Mouse (Mus musculus) frontal cortex, postnatal 10 days (tissue): Measurements from ENCODE around the gene Gm11084.
A peak's percentile ranks its signal among the peaks of the same experiment; 100 is the strongest.
"Not testable (repeated sequence)": the region's sequence is repeated elsewhere in the genome, so short reads cannot be mapped to it uniquely, and the experiment has no call there.

Experiments used
- DNase-seq, 2 experiments: peaks; one replicate each; pipeline ENCODE4 v3.0.0; 2022; ENCODE audit warnings: low spot score in 2 of 2, mixed read lengths in 1 of 2

Gm11084 gene

DNA sequence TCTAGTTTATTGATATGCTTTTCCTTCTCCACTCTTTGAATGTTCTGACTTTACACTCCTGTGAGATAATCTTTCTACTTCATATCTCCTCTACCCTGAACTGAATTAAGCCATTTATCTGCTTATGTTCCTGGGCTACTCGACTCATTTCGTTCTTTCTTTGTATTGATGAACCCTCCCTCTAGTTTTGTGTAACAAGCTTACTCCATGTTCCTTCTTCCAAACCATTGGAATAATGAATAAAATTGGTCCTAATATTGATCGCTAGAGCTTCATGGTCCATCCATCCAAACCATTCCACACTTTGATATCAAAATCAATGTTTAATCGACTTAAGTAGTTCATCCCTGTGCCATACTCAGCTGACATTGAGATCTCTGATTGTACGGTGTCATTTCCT lies at the start of gene Gm11084:
Gene Gm11084, minus strand, starts transcription at position 101 of the 400 bp plus-strand sequence.
- DNase-seq = no peak

DNA sequence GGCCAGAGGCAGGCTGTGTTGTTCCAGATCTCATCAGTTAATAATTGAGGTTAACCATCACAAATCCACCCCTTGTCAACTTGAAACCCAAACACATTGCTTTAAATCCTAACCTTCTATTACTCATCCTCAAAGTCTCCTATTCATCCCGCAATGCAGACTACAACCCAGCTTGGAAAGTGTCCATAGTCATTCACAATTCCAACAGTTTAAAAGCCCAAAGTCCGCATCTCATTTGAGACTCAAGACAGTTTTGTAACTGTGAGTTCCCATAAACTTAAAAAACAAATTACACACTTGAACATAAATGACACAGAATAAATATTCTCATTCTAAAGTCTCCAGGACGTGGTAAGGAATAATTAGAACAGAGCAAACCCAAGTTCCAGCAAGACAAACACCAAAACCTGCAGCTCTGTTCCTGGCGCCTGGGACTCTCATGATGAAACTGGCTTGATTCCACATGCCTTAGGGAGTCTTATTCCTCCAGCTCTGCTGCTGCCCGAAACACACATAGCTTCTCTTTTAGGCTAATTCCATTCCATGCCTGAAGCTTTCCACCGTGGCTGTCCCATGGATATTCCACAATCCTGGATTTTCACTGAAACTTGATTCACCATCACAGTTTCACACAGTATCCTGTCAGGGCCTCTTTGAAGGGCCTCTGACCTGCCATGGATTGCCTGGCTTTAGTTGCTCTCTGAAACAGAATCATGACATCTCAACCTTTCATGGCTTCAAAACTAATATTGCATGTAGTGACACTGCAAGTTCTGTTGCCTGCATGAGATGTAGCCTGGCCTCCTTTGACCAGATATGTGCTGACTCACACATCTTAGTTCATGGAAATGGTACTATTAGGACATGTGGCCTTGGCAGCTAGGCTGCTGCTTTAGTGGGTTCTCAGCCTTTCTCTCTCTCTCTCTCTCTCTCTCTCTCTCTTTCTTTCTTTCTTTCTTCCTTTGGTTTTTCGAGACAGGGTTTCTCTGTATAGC lies 44.8 kb upstream of the Gm11084 start:
- no peak for DNase-seq

DNA sequence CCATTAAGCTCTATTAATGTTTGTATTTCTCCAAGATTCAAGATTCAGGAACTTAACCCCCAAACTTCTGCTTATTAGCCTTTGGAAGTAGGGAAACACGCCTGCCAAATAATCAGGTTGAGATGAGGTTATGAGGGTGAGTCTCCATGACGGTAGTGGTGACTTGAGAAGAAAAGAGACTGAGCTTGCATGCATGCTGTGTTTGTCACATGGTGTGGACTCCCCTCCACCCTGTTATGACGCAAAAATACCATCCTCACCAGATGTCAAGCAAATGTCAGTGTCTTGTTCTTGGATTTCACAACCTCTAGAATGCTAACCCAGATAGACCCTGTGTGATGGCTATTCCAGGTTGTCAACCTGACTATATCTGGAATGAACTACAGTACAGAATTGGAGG lies 43.3 kb upstream of the Gm11084 start:
- DNase-seq = no peak

DNA sequence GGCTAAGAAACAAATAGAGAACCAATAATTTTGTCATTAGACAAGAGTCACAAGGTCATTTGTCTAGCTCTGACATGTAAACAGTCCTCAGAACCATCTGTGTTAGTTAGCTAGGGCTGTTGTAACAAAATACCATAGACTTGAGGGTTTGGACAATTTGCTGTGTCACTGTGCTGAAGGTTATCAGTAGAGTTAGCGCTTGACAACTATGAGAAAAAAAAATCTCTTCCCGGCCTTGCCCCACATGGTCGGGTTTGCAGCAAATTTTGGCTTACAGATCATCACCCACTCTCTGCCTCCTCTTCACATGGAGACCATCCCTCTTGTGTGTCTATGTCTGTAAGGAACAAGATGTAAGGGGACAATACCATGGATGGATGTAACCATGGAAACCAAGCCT lies 41.5 kb upstream of the Gm11084 start:
- DNase-seq = no peak

DNA sequence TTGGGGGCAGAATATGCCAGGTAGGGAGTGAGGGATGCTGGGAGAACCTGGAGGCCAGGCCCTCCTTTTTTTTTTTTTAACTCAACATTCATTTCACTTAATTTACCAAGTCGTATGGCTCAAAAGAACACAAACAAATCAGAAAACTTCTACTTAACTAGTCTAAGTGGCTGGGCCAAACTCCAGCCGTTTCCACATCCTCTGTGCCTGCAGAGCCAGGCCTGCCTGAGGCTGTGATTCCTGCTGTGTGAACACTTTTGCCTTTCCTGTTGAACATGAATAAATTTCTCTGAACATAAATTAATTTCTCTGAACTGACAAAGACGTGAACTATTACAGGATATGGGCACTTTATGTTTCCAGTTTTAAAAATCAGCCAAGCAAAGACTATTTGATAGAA lies 40.6 kb upstream of the Gm11084 start:
- DNase-seq = no peak

DNA sequence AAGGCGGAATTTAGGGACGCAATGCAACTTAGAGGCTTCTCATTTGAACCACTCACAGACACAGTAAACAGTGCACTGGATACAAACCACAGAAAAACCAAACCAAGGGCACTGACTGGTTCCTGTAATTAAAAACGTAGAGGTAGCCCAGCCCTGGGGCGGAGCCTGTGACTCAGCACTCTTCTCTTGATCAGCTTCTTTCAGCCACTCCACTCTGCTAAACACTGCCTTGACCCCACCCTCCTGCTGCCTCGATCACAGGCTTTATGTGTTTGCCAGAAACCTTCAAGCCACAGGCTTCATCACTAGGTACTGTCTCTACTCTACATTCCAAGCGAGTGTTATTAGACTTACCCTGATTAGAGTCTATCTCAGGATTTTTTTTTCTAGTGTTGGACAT lies 37.3 kb upstream of the Gm11084 start:
- DNase-seq = no peak

DNA sequence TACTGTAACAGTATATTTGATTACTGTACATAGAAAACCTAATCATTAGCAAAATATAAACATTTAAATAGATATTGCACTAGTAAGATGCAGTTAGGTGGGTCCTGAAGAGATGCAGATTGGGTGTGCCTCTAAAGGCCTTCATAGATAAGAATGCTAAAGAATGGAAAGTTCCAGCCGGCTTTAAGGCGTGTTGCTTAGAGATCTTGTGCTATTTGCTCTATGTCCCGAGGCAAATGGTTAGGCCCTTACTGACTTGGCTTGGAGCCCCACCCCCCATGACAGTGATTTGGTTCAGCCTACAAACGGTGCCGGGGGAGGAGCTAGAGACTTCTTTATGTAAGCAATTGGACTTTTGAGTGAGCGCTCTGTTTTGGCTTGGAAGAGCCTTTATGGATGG lies 34.5 kb upstream of the Gm11084 start:
- no peak for DNase-seq

DNA sequence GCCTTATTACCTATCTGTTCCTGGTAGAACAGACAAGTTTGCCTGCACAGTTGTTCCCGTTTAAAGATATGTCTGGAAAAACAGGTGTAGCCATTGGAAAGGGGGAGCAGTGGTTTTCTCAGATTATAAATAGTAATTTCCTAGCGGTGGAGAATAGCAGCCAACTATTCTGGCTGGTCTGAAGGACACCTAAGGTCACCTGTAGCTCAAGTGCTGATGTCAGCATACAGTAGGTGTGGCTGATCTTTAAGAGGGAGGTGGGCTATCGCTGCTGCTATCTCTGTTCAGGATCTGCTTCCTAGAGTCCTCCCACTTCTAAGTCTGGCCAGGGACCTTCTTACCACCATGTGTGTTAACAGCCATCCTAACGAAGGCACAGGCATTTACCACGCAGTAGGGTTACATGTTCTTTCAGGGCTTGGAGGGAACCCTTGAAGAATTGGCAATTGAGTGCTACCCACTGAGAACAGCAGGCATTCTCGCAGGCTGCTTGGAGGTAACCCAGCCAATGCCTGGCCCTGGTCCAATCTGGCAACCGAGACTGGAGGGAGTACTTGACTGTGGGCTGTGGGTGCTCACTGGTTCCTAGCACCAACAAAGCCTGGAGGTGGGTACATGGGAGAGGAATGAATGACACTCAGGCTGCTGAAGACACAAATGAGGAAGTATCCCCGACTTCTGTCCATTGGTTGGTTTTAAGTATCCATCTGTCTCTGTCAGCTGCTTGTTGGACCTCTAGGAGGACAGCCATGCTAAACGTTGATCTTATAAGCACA lies 33.0 kb upstream of the Gm11084 start:
- peak; percentile 47 to 54 for DNase-seq

DNA sequence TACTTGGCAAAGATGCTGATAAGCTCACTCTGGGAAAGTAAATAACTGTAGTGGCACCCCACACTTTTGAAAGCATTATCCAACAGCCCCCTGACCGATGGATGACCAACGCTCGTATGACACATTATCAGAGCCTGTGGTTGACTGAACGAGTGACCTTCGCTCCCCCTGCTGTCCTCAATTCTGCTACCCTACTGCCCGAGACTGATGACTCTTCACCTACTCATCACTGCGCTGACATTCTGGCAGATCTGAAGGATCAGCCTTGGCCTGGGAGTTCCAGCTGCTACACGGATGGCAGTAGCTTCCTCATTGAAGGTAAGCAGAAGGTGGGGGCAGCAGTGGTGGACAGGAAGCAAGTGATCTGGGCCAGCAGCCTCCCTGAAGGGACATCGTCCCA lies 27.5 kb upstream of the Gm11084 start:
- DNase-seq = not testable (repeated sequence)

DNA sequence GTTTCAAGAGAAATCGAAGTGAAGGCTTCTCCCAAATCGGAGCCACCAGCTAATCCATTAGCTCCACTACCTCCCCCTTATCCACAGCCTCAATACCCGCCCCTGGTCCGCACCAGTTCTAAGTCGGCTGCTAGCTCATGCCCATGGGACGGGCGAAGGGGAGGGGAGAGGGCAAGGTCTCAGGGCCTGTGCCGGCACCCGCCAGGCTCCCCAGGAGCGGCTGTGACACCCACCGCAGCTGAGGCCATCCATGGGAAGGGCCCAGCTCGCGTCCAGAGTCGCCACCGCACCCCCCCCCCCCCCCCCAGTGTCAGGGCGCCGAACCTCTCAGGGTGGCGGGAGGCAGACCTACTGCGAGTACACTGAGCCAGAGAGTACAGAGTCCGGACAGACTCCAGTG lies 26.1 kb upstream of the Gm11084 start:
- DNase-seq = no peak

DNA sequence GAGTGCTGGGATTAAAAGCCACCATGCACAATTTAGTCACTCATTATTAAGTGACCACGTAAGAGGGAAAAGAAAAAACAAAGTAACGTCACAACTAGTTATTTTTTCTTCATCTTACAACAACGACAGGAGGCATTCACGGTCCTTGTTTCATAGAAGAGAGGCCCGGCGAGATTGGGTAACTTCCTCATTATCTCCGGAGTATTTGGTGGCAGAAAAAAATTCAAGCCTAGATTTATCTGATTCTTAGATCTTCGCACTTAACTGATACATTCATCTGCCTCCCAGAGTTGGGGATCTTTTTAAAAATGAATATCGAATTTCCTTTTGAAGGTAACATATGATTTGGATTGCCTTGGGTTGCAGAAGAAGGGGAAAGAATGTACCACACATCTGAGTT lies 21.0 kb upstream of the Gm11084 start:
- DNase-seq = no peak

DNA sequence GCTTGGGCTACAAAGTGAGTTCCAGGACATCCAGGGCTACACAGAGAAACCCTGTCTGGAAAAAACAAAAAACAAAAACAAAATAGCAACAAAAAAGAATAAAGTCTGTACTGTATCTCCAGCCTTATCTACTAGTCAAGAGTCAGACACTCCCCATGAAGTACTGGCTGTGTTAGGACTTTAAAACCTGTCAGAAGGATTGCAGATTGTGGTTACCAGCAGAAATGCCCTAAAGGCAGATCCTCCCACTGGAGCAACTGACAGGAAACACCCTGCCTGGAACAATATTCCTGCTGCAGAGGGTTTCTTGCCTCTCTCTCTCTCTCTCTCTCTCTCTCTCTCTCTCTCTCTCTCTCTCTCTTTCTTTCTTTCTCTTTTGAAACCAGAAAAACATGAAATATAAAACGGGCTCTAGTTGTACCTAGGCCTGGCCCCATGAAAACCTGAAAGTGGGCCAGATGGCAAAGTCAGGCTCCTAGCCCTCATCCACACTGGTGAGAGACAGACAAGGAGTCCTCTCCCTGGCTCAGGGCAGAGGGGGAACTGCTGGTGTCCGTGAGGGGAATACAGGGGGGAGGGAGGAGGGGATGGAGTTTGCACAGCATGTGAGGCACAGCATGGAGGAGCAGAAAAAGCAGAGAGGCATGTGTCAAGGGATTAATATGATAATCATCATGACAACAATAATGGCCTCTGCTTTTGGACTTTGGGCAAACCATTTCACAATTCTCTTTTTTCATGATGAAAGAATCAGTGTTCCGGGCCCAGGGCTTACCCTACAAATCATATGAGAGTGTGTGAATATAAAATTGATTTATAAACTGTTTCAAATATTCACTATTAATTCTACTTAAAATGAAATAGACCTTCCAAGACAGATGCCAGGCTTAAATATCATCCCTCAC lies 19.3 kb upstream of the Gm11084 start:
- no peak for DNase-seq

DNA sequence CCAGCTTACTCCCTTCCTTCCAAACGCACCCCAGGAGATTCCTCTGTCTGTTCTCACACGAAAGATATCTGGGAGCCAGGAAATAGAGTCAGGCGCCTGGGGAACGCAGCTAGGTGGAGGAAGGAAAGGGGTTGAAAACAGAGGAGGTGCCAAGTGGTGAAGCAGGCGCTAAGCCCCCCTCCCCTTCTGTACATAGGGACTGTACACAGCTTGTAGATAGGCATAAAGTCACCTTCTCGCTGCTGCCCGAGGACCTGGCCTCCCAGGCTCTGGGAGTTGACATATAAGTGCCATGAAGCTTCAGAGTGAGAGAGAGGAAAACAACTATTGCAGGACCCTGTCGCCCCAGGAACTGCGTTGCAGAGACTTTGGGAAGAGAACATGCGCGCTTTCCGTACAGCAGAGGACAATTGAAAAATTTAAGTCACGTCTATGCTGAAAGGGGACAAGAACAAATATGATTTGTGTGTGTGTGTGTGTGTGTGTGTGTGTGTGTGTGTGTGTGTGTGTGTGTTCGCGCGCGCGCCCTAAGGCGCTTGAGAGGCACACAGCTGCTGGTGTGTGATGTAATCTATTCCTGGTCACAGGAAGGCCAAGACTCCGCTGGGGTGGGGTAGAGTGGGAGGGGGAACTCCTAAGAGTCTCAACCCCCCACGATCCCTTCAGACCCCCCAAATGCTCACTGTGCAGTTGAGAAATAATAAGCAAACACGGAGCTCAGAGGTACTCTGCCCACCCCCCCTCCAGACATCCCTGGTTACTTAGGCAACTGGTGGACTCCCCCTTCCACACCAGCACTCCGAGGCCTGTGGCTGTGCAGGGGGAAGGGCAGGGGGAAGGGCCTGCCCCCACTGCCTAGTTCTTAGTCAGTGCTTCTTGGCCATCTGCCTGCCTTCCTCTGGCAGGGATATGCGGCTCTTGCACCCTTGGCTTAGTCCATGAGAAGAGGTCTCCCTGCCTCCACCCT lies 17.5 kb upstream of the Gm11084 start:
- DNase-seq = peak; percentile 50 to 56

DNA sequence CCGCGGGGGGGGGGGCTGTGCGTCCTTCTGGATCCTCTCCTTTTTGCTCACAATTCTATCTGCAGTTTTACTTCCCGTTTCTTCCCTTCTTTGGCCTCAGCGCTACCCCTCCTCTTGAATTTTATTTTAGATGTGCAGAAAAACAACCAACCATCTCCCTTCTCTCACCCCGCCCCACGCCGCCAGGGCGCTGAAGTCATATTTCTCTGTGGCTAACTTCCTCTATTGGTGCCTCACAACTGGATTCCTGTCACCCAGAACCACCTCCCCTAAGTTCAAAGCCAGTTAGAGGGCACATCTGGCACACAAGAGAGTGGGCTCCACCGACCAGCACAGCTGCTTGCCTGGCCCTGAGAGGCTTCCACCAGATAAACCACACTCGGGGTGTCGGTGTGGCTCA lies 16.5 kb upstream of the Gm11084 start:
- no peak for DNase-seq

DNA sequence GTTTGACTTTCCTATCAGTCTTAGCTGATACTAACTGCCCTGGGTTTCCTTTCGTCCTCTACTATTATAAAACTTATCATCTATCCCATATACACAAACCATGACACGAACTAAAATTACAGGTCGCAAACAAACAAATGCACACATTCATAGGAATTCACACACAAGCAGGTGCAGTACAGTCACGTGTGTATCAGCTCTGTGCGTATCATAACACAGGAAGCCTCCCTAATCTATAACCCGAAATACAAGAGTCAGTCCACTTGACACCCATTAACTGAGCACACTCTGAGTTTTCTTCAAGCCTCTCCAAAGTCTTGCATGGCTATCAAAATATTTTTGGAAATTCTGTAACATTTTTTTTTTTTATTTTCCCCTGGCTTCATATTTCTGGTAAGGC lies 15.9 kb upstream of the Gm11084 start:
- DNase-seq = no peak

DNA sequence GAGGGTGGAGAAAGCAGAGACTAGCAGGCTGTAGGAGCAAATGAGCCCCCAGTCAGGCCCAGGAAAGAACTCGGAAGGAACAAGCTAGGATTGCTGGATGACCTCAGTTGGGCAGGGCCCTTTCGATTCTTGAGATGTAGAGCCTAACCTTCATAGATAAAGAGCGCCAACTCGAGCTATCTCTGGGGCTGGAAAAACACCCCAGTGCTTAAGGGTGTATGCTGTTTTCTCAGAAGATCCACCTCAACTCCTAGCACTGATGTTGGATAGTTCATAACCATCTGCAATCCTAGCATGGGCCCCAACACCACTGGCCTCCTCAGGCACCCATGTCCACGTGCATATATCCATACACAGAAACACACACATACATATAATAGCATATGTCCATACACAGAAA lies 15.5 kb upstream of the Gm11084 start:
- DNase-seq = no peak

DNA sequence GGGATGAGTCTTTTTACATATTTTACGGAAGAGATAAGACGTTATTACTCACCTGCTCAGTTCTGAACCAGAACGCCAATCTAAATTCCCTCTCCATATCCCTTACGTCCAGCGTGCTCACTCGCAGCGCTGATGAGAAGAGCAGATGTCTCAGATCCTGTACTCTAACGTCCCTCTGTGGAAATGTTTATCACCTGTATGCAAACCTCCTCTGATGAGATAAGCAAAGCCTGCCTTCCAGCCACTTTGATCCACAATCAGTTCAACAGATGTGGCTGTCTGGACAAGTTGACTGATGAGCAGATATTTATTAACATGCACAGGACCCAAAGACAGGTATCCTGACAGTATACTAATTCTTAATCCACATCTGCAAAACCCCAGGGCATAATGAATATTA lies 13.7 kb upstream of the Gm11084 start:
- no peak for DNase-seq

DNA sequence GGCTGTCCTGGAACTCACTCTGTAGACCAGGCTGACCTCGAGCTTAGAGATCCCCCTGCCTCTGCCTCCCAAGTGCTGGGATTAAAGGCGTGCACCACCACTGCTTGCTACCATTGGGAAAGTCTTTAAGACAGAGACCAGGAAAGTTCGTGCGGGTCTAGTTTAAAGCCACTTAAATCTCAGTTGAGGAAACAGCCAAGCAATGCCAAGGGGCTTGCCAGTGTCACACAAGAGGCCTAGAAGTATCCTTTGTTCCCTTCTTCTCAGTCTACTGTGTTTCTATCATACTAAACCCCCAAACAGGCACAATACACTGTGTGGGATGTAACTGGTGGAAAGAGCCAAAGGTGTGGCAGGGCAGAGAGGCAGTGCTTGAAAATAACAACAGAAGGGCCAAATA lies 11.1 kb upstream of the Gm11084 start:
- no peak for DNase-seq

DNA sequence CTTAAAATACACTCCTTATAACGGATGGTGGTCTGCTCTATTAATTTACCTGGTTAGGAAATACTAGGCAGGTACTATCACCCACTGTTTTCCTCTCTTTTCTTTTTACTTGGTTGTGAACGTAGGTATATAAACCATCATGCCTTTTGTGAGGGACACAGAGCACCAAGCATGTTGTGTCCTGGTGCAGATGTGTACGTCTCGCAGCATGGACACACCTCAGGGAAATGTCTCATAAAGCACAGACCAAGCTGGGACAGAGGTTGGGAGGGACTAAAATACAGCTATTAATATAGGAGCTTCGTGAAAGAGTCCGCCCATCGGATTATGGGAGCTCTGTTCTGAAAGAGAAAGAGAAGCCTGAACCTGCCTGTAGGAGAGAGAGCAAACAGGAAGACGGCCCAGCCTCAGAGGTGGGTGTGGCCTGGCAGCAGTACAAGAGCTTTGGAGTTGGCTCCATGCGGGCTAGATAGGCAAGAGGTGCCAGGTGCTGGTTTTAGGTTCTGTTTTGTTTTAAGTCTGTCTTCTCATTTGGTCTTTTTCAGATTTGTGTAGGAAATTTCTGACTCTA lies 10.4 kb upstream of the Gm11084 start:
- DNase-seq = no peak
